Mouse (Mus musculus): Measurements from ENCODE around the gene Pdcd6ip. TPM values are rescaled to one million over a fixed set of nuclear protein-coding genes. Genes with fewer than 3 reads are reported as not detected.
"Not testable (repeated sequence)": the region's sequence is repeated elsewhere in the genome, so short reads cannot be mapped to it uniquely, and the experiment has no call there.

The Pdcd6ip gene
- total RNA-seq (2021): 100 to 1,000 TPM; 168 to 194 TPM
- long read RNA-seq, experiment 1, full-length matches to known transcripts: 89 of 144 reads
- long read RNA-seq, experiment 1, partial matches to known transcripts: 13 of 144 reads
- long read RNA-seq, experiment 1, other reads (novel, unspliced or antisense): 42 of 144 reads
- long read RNA-seq, experiment 2, full-length matches to known transcripts: 25 of 73 reads
- long read RNA-seq, experiment 2, partial matches to known transcripts: 27 of 73 reads
- long read RNA-seq, experiment 2, other reads (novel, unspliced or antisense): 21 of 73 reads

- peak; percentile 94 to 96 for DNase-seq (ENCODE audit: low spot score in 2 of 2)
Observed at GRCm38 (mm10) chr9:113707481-113708360, at the start of gene Pdcd6ip. Pdcd6ip (minus strand) TSS chr9:113708259.

GRCm38 (mm10) chr9:113755888-113756719 is 48.0 kb upstream of the Pdcd6ip start:
- DNase-seq (ENCODE audit: low spot score in 2 of 2): no peak

DNA sequence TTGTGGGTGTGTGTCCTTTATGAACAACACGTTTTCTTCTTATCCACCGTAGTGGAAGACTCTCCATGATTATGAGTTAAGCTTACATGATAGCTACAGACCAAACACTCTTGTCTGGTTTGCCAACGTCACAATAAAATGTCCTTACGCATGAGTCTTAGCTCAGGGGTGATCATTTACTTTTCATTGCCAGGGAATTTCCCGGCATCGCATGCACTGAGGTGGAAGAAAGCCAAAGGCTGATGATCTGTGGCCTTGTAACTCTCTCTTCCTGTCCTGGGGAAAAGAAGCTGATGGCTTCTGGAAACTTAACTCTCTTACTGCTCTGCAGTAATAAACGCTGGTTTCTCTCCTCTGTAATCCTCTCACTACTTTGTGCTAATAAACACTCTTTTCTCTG is 41.3 kb upstream of the Pdcd6ip start:
- peak in 1 of 2 experiments; percentile 34 for DNase-seq (ENCODE audit: low spot score in 2 of 2)

- no peak for DNase-seq (ENCODE audit: low spot score in 2 of 2)
Observed at GRCm38 (mm10) chr9:113743291-113743690, 35.2 kb upstream of the Pdcd6ip start.

GRCm38 (mm10) chr9:113742361-113742794 is 34.3 kb upstream of the Pdcd6ip start:
- no peak for DNase-seq (ENCODE audit: low spot score in 2 of 2)

DNA sequence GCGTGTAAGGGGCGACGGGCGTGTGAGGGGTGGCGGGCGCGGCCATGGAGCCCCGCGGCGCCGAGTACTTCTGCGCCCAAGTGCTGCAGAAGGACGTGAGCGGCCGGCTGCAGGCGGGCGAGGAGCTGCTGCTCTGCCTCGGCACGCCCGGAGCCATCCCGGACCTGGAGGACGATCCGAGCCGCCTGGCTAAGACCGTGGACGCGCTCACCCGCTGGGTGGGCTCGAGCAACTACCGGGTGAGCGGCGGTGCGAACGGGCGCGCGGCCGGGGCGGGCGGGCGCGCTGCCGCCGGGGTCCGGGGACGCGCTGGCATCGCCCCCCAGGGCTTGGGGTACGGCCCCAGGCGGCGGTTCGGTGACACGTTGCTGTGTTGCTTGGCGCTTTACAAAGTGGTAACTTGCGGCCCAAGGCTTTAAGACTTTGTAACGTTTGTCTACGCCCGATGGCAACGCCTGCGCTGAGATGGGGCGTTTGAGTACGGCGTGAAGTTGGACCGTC is 33.6 kb upstream of the Pdcd6ip start:
- peak; percentile 55 to 63 for DNase-seq (ENCODE audit: low spot score in 2 of 2)

- peak; percentile 76 to 79 for DNase-seq (ENCODE audit: low spot score in 2 of 2)
Observed at GRCm38 (mm10) chr9:113741108-113741636, 33.1 kb upstream of the Pdcd6ip start, which contains the start of gene Clasp2. Clasp2 (plus strand) TSS chr9:113741473.

- DNase-seq (ENCODE audit: low spot score in 2 of 2): no peak
Observed at GRCm38 (mm10) chr9:113738941-113739340, 30.9 kb upstream of the Pdcd6ip start.

DNA sequence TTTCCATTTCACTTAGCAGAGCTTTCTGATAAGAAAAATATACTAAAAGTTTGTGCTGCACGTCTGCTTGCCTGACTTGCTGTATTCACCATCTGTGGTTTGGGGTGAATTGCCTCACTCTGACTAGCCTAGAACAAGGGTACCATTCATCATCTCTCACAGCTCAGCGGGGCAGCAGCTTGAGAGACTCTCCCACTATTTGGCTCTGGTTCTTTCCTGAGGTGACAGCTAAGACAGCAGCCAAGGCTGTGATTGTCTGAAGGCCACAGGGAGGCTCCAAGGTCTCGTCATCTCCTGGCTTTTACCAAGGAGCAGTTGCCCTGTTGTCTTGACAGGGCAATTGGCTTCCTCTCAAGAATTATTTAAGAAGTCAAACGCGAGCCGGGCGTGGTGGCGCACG is 30.0 kb upstream of the Pdcd6ip start:
- peak in 1 of 2 experiments; percentile 17 for DNase-seq (ENCODE audit: low spot score in 2 of 2)

DNA sequence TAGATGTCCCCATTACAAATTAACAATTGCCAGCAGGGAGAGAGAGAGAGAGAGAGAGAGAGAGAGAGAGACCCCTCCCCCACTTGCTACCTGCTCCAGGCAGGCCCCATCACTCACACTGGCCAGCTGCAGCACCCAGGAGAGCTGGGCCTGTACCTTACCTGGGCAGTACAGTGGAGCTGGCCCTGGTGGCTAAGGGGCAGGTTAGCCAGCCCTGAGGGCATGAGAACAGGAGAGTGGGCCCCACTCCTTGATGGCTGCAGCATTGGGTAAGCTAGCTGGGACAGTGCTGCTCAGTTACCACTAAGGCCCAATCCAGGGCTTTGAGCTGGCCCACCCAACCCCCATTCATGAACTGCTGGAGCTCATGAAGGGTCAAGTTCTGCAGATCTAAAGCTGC is 27.9 kb upstream of the Pdcd6ip start:
- no peak for DNase-seq (ENCODE audit: low spot score in 2 of 2)

DNA sequence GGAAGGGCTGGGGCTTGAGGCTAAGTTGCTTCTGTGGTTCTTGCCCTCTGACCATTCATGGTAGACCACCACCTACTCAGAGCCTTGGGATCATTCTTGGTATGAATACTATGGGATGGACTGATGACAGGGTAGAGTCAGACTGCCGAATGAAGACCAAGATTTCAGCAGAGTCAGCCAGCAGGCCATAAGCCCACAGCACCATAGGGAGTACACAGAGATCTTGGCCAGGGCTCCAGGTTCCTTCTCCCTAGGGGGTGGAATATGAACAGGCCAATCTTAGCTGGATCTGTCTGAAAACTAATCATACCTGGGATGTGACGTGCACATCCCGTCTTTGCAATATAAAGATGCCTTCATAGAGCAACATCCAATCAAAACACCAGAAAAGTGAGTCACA is 23.5 kb upstream of the Pdcd6ip start:
- no peak for DNase-seq (ENCODE audit: low spot score in 2 of 2)

- DNase-seq (ENCODE audit: low spot score in 2 of 2): no peak
Observed at GRCm38 (mm10) chr9:113726991-113727680, 19.1 kb upstream of the Pdcd6ip start.

- DNase-seq (ENCODE audit: low spot score in 2 of 2): no peak
Observed at GRCm38 (mm10) chr9:113726131-113726530, 18.1 kb upstream of the Pdcd6ip start.

DNA sequence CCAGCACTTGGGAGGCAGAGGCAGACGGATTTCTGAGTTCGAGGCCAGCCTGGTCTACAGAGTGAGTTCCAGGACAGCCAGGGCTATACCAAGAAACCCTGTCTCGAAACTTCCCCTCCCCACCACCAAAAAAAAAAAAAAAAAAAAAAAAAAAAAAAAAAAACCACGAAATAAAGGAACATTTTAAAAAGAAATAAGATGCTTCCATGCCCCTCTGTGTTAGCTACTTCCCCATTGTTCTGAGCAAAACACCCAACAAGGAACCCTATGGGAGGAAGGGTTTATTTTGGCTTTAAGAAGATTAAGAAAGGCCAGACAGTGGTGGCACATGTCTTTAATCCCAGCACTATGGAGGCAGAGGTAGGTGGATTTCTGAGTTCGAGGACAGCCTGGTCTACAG is 17.6 kb upstream of the Pdcd6ip start:
- DNase-seq (ENCODE audit: low spot score in 2 of 2): not testable (repeated sequence)

GRCm38 (mm10) chr9:113724646-113725045 is 16.6 kb upstream of the Pdcd6ip start:
- no peak for DNase-seq (ENCODE audit: low spot score in 2 of 2)

DNA sequence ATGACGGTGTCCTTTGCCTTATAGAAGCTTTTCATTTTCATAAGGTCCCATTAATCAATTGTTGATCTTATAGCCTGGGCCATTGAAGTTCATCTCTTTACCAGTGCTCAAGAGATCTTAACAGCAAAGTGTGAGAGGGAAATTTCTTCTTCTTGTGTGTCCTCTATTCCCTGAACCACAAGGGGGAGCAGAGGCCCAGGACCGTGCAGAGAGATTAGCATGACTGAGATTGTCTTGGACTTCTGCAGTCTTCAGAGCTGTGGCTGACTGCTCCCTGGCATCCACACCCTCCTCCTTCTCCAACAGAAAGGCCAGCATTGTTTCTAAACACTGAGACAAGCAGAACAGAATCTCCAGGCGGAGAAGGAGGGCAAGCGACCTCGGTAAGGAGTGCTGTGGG is 11.0 kb upstream of the Pdcd6ip start:
- no peak for DNase-seq (ENCODE audit: low spot score in 2 of 2)

- no peak for DNase-seq (ENCODE audit: low spot score in 2 of 2)
Observed at GRCm38 (mm10) chr9:113710871-113711270, 2.8 kb upstream of the Pdcd6ip start.

DNA sequence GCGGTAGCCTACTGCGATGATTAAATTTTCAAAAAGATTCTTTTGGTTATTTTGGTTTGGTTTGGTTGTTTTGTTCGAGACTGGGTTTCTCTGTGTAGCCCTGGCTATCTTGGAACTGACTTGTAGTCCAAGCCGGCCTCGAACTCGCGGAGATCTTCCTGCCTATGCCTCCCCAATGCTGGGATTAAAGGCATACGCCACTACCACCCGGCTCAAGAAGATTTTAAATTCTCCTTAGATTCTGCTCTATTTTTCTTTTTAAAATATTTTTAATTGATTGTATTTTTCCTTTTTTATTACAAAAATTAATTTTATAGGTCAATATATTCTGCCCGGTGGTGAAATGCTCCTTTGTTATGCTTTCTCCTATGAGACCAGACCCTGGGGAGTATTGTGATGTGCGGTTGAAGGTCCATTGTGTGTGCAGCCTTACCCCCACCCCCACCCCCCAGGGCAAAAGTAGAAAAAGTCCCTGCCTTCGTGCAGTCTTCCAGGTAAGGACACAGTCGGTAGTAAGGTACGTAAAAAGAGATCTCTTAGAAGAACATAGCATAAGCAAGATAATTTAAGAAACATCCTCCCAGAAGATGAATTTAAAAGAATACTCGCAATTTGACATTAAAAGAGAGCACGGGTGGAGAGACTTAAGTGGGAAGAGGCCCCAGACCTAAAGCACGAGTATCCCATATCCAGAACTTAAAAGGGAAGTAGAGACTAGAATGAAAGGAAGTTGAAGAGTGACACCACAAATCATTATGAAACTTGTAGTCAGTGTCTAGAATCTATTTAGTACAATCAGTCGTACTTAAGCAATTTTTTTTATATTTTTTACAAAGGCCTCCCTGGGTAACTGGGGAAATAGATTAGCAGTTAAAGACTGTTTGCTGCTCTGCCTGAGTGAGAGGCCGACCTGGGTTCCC is 562 bp upstream of the Pdcd6ip start:
- DNase-seq (ENCODE audit: low spot score in 2 of 2): no peak

DNA sequence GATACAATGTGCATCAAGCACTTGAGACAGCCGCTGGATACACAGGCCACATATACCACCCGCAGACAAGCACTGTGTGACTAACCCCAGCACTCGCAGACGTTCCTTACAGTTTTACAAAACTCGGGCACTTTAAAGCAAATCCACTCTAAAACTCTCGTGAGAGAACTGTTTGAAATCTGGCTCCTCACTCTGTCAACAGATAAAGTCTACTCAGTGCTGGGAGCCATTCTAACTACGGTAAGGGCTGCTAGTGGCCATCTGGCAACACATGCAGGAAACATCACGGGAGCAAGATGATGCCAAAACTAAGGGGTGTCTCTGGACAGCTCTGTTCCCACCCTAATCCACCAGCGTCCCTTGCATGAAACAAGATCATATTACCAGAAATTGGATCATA is 1.2 kb downstream of the Pdcd6ip start:
- DNase-seq (ENCODE audit: low spot score in 2 of 2): no peak

Data from adrenal gland, adult 18-20 months (tissue).